Mouse (Mus musculus) kidney, embryonic 16.5 days (tissue): ENCODE data around the gene Stt3a. TPM values are rescaled to one million over a fixed set of nuclear protein-coding genes. Genes with fewer than 3 reads are reported as not detected.

Source experiments
- ATAC-seq: fragments of 200-750 bp; cut with Nextera tagmentation; 2 replicates; pipeline ENCODE4 v1.8.0; 2017; ENCODE audit warnings: moderate TSS enrichment; ENCODE audit not compliant: low FRiP score, low TSS enrichment
- H3K27ac ChIP-seq: fragments of 300-500 bp; sonication (generic); 2 replicates; pipeline ENCODE4 v1.5.1; 2014; ENCODE audit warnings: low read length
- H3K27me3 ChIP-seq: fragments of 300-500 bp; sonication (generic); 2 replicates; pipeline ENCODE4 v1.6.1; 2014; ENCODE audit warnings: low read length, control low read depth, mixed read lengths; ENCODE audit not compliant: insufficient read depth
- H3K36me3 ChIP-seq: fragments of 300-500 bp; sonication (generic); 2 replicates; pipeline ENCODE4 v1.6.1; 2014; ENCODE audit warnings: low read length, control low read depth, mixed read lengths; ENCODE audit not compliant: insufficient read depth
- H3K4me1 ChIP-seq: fragments of 300-500 bp; sonication (generic); 2 replicates; pipeline ENCODE4 v1.6.1; 2014; ENCODE audit warnings: low read length, control low read depth, mixed read lengths; ENCODE audit not compliant: insufficient read depth
- H3K4me2 ChIP-seq: fragments of 300-500 bp; sonication (generic); replicated peaks from 2 replicates; pipeline ENCODE4 v1.6.1; 2014; ENCODE audit warnings: low read depth, low read length
- H3K4me3 ChIP-seq: fragments of 300-500 bp; sonication (generic); 2 replicates; pipeline ENCODE4 v1.5.1; 2014; ENCODE audit warnings: mild to moderate bottlenecking, low read length
- H3K9ac ChIP-seq: fragments of 300-500 bp; sonication (generic); replicated peaks from 2 replicates; pipeline ENCODE4 v1.6.1; 2014; ENCODE audit warnings: low read length
- H3K9me3 ChIP-seq: fragments of 300-500 bp; sonication (generic); 2 replicates; pipeline ENCODE4 v1.6.1; 2016; ENCODE audit warnings: low read length, control low read depth
- WGBS: fragments of 180-500 bp; shearing (Covaris S2); extraction: QIAGEN DNeasy Blood & Tissue Kit; methylation state at CpG from one replicate; pipeline ENCODE4 v1.1.7; 2014; 5-methylcytosine and 5-hydroxymethylcytosine counted together
- polyA plus RNA-seq: library from polyadenylated mRNA; unstranded; fragments of >200 nt; fragmentation: Nextera tagmentation; extraction: Ambion mirVana; gene quantifications from 2 replicates; pipeline ENCODE4 v1.2.1, GENCODE M21; 2015

Gene Stt3a
- polyA plus RNA-seq, result 285 and 290 TPM in 2 replicates

GRCm38 (mm10) chr9:36767203-36768143 lies at the start of gene Stt3a:
Gene Stt3a (minus strand): TSS chr9:36767679.
- Histone ChIP-seq H3K4me1 (peaks cover 17% of the 10 kb centered on the region), H3K36me3 (peaks cover 12% of the 10 kb centered on the region), H3K27me3 (no peaks in the 10 kb centered on the region), H3K27ac (peak within 1 kb of the TSS; percentile 81), H3K4me3 (peak within 1 kb of the TSS; percentile 99), H3K9ac (peak within 1 kb of the TSS; percentile 92), H3K9me3 (no peaks in the 10 kb centered on the region), H3K4me2 (peak within 1 kb of the TSS; percentile 71)
- under 1% methylated on average over 60 of the region's 60 CpGs for WGBS
- peak; percentile 100 for ATAC-seq

- H3K4me3 ChIP-seq, result no peak overlapping the region
- no peaks in the 10 kb centered on the region for H3K9me3 ChIP-seq
- H3K27me3 ChIP-seq, result no peaks in the 10 kb centered on the region
- H3K9ac ChIP-seq, result no peak overlapping the region
- H3K4me1 ChIP-seq, result no peaks in the 10 kb centered on the region
- 72% methylated on average over 3 of the region's 3 CpGs for WGBS
- no peak overlapping the region for H3K4me2 ChIP-seq
- no peak for ATAC-seq
- no peaks in the 10 kb centered on the region for H3K36me3 ChIP-seq
- H3K27ac ChIP-seq, result no peak overlapping the region
These were observed 47.0 kb upstream of the Stt3a start for GRCm38 (mm10) chr9:36814486-36814885.

- H3K27ac ChIP-seq, result no peak overlapping the region
- 77% methylated on average over 5 of the region's 5 CpGs for WGBS
- no peak overlapping the region for H3K4me3 ChIP-seq
- H3K4me2 ChIP-seq, result no peak overlapping the region
- no peaks in the 10 kb centered on the region for H3K9me3 ChIP-seq
- H3K4me1 ChIP-seq, result 0 out of 2 replicates have a peak, but pooled peaks cover 4% of the 10 kb centered on the region
- no peaks in the 10 kb centered on the region for H3K27me3 ChIP-seq
- H3K36me3 ChIP-seq, result no peaks in the 10 kb centered on the region
- ATAC-seq, result no peak
- no peak overlapping the region for H3K9ac ChIP-seq
These were observed 40.8 kb upstream of the Stt3a start for GRCm38 (mm10) chr9:36808126-36808785.

GRCm38 (mm10) chr9:36805256-36805975 lies 37.9 kb upstream of the Stt3a start:
- H3K36me3 ChIP-seq, result no peaks in the 10 kb centered on the region
- 0 out of 2 replicates have a peak, but pooled peaks cover 4% of the 10 kb centered on the region for H3K4me1 ChIP-seq
- ATAC-seq, result peak; percentile 61; the same call in 1 of the 2 replicates
- WGBS, result 51% methylated on average over 3 of the region's 3 CpGs
- no peak overlapping the region for H3K27ac ChIP-seq
- no peak overlapping the region for H3K4me3 ChIP-seq
- H3K27me3 ChIP-seq, result no peaks in the 10 kb centered on the region
- no peak overlapping the region for H3K9ac ChIP-seq
- H3K9me3 ChIP-seq, result no peaks in the 10 kb centered on the region
- H3K4me2 ChIP-seq, result no peak overlapping the region

GRCm38 (mm10) chr9:36803926-36804325 lies 36.4 kb upstream of the Stt3a start:
- Histone ChIP-seq H3K27me3 (no peaks in the 10 kb centered on the region), H3K27ac (no peak overlapping the region), H3K9ac (no peak overlapping the region), H3K4me1 (0 out of 2 replicates have a peak, but pooled peaks cover 4% of the 10 kb centered on the region), H3K4me3 (no peak overlapping the region), H3K4me2 (no peak overlapping the region), H3K9me3 (no peaks in the 10 kb centered on the region), H3K36me3 (no peaks in the 10 kb centered on the region)
- no peak for ATAC-seq
- 81% methylated on average over 3 of the region's 3 CpGs for WGBS

- Histone ChIP-seq H3K4me1 (0 out of 2 replicates have a peak, but pooled peaks cover 4% of the 10 kb centered on the region), H3K4me3 (no peak overlapping the region), H3K36me3 (no peaks in the 10 kb centered on the region), H3K9me3 (no peaks in the 10 kb centered on the region), H3K4me2 (no peak overlapping the region), H3K27ac (no peak overlapping the region), H3K27me3 (no peaks in the 10 kb centered on the region), H3K9ac (no peak overlapping the region)
- ATAC-seq, result no peak
- 76% methylated on average over 6 of the region's 6 CpGs for WGBS
These were observed 35.9 kb upstream of the Stt3a start for GRCm38 (mm10) chr9:36803386-36803785.

- ATAC-seq, result no peak
- no peaks in the 10 kb centered on the region for H3K27me3 ChIP-seq
- 91% methylated on average over 3 of the region's 3 CpGs for WGBS
- no peak overlapping the region for H3K4me3 ChIP-seq
- H3K9me3 ChIP-seq, result no peaks in the 10 kb centered on the region
- H3K9ac ChIP-seq, result no peak overlapping the region
- no peak overlapping the region for H3K4me2 ChIP-seq
- no peaks in the 10 kb centered on the region for H3K36me3 ChIP-seq
- no peak overlapping the region for H3K27ac ChIP-seq
- 0 out of 2 replicates have a peak, but pooled peaks cover 4% of the 10 kb centered on the region for H3K4me1 ChIP-seq
These were observed 35.5 kb upstream of the Stt3a start for GRCm38 (mm10) chr9:36802951-36803350.

- ATAC-seq, result no peak
- no peak overlapping the region for H3K9ac ChIP-seq
- H3K4me2 ChIP-seq, result no peak overlapping the region
- H3K4me3 ChIP-seq, result no peak overlapping the region
- H3K27ac ChIP-seq, result no peak overlapping the region
- 0 out of 2 replicates have a peak, but pooled peaks cover 4% of the 10 kb centered on the region for H3K4me1 ChIP-seq
- H3K36me3 ChIP-seq, result no peaks in the 10 kb centered on the region
- WGBS, result 79% methylated on average over 2 of the region's 2 CpGs
- no peaks in the 10 kb centered on the region for H3K9me3 ChIP-seq
- H3K27me3 ChIP-seq, result no peaks in the 10 kb centered on the region
These were observed 34.5 kb upstream of the Stt3a start for GRCm38 (mm10) chr9:36801961-36802360.

- H3K9ac ChIP-seq, result peak within 1 kb of the TSS; percentile 98
- peaks cover 9% of the 10 kb centered on the region for H3K4me1 ChIP-seq
- peaks cover 9% of the 10 kb centered on the region for H3K36me3 ChIP-seq
- H3K4me2 ChIP-seq, result peak within 1 kb of the TSS; percentile 73
- peak; percentile 99 for ATAC-seq
- WGBS, result under 1% methylated on average over 62 of the region's 66 CpGs
- peak within 1 kb of the TSS; percentile 66 for H3K27ac ChIP-seq
- peak within 1 kb of the TSS; percentile 98 for H3K4me3 ChIP-seq
- H3K9me3 ChIP-seq, result no peaks in the 10 kb centered on the region
- H3K27me3 ChIP-seq, result no peaks in the 10 kb centered on the region
These were observed 29.5 kb upstream of the Stt3a start, which contains the start of gene Ei24 for GRCm38 (mm10) chr9:36796781-36797555. Gene Ei24 (minus strand): TSS chr9:36797393.
